Mouse (Mus musculus) cerebellum, adult 2 months (tissue): Measurements from ENCODE around the gene Meis2. TPM values are rescaled to one million over a fixed set of nuclear protein-coding genes. Genes with fewer than 3 reads are reported as not detected.

ENCODE experiments used
- DNase-seq, 2 experiments: peaks; one replicate each; pipeline ENCODE4 v3.0.0; 2021
- H3K27ac ChIP-seq: fragments of 200-500 bp; 2 replicates; pipeline ENCODE4 v1.5.1; 2012; ENCODE audit warnings: low read length, control low read depth, inconsistent platforms; ENCODE audit not compliant: insufficient read depth
- H3K27me3 ChIP-seq: fragments of 200-500 bp; 2 replicates; pipeline ENCODE4 v1.6.1; 2012; ENCODE audit warnings: inconsistent platforms, mild to moderate bottlenecking, low read length, moderate library complexity; ENCODE audit not compliant: control insufficient read depth, insufficient read depth
- H3K4me1 ChIP-seq: fragments of 200-500 bp; 2 replicates; pipeline ENCODE4 v1.6.1; 2011; ENCODE audit warnings: low read length; ENCODE audit not compliant: control insufficient read depth, insufficient read depth
- H3K4me3 ChIP-seq: fragments of 200-500 bp; replicated peaks from 2 replicates; pipeline ENCODE3; 2011; ENCODE audit warnings: mild to moderate bottlenecking, low read depth, low read length, control low read depth; ENCODE audit not compliant: insufficient read depth
- CTCF ChIP-seq: fragments of 200-500 bp; IDR thresholded peaks from 2 replicates; pipeline ENCODE4 v1.5.1; 2011; ENCODE audit warnings: low read depth, mild to moderate bottlenecking, control low read depth, low read length, moderate library complexity, borderline replicate concordance; ENCODE audit not compliant: insufficient read depth
- POLR2A ChIP-seq: fragments of 200-500 bp; IDR thresholded peaks from 2 replicates; pipeline ENCODE4 v1.6.1; 2011; ENCODE audit warnings: low read length, control low read depth, borderline replicate concordance; ENCODE audit not compliant: insufficient read depth
- WGBS: fragments of 180-500 bp; shearing (Covaris S2); methylation state at CpG from one replicate; pipeline ENCODE4 v1.1.7; 2018; 5-methylcytosine and 5-hydroxymethylcytosine counted together
- polyA plus RNA-seq: library from polyadenylated mRNA; depleted of rRNA; stranded (reverse); fragments of >200 nt; gene quantifications from 2 replicates; pipeline ENCODE4 v1.2.3, GENCODE M21; 2012; rRNA removed

The Meis2 gene
- polyA plus RNA-seq: 36.4 and 58.7 TPM in 2 replicates

DNA sequence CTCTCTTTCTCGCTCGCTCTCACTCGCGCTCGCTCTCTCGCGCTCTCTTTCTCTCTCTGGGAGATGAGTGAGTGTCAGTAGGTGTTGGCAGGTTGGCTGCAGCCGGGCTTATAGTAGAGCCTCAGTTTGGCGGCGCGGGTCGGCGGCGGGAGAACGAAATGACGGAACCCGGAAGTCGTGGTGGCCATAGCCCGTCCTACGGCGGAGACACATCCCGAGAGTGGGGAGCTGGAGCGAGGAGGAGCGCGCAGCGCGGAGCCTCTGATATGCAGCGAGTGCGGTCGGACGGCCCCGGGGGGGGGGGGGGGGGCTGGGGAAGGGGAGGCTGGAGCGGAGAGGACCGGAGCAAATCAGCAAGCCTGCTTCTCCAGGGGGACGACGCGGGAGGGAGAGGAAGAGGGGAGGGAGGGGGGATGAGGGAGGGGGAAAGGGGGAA, at the start of gene Meis2:
Gene Meis2, minus strand, starts transcription at position 270 of the 436 bp plus-strand sequence.
- peak within 1 kb of the TSS; percentile 40 for H3K4me3 ChIP-seq
- TF ChIP-seq POLR2A (no peak), CTCF (no peak)
- no peak within 1 kb of the TSS for H3K27ac ChIP-seq
- peak in 1 of 2 experiments; percentile 44 for DNase-seq
- peaks cover 20% of the 10 kb centered on the region; the same call in 1 of the 2 replicates for H3K27me3 ChIP-seq
- WGBS: 2% methylated on average over 26 of the region's 37 CpGs
- H3K4me1 ChIP-seq: 0 out of 2 replicates have a peak, but pooled peaks cover 2% of the 10 kb centered on the region

DNA sequence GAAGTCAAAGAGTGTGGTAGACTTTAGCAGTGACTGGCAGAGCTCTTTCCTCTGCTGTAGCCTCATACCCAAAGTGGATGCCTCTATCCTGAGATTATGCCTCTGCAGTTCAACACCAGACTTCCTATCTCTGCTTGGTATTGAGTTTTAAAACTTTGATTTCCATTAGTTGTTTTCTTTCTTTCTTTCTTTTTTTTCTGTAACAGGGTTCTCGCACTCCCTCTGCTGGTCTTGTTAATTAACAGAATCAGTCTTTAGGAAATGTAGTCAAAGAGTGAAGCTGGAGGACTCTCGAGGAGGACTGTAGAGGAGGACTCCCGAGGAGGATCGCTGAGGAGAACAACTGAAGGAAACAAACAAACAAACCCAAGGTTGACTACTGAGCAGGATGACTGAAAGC, 40.6 kb upstream of the Meis2 start:
- TF ChIP-seq CTCF (no peak), POLR2A (no peak)
- no peaks in the 10 kb centered on the region for H3K27me3 ChIP-seq
- no peak overlapping the region for H3K27ac ChIP-seq
- no peak overlapping the region for H3K4me3 ChIP-seq
- WGBS: 66% methylated on average over 4 of the region's 4 CpGs
- no peaks in the 10 kb centered on the region for H3K4me1 ChIP-seq
- DNase-seq: no peak

DNA sequence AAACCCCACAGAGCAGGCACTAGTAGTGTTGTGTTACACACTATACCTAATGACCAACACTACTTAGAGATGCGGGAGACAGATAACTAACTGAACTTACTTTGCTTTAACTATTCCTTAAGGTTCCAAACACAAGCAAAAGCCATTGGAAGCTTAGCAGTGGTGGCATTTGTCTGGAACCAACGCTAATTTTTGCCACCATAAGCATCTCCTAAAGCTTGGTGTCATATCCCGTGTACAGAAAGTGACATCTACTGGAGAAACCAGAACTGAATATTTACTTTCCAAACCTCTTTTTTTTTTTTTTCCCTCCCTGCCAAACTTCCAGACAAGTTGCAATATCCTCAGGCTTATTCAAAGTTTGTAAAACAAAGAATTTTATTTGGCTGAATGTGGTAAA, 39.5 kb upstream of the Meis2 start:
- Histone ChIP-seq H3K27me3 (no peaks in the 10 kb centered on the region), H3K27ac (no peak overlapping the region), H3K4me3 (no peak overlapping the region), H3K4me1 (no peaks in the 10 kb centered on the region)
- DNase-seq: no peak
- TF ChIP-seq POLR2A: no peak
- TF ChIP-seq CTCF: no peak
- WGBS: 49% methylated on average over 3 of the region's 3 CpGs

DNA sequence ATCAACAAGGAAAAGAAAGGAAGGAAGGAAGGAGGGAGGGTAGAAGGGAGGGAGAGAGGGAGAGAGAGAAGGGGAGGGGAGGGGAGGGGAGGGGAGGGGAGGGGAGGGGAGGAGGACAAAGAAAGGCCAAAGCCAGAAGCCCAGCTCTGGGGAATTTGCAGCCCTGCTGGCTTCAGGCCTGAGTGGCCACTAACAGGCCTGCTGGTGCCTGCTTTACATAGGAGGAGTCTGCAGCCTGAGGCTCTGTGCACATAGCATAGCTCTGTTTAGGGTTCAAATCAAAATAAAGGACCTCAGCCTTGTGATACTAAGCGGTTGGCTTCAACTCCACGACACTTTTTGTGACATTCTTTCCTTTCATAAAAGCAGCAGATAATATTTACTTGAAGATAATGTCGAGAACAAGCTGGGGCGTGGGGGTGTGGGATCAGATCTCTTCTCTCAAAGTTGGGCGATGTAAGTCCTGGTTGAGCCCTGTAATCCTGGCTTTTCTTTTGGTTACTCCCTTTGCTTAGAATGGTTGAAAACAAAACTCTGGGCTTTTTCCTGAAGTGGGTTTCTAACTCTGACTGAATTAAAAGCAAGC, 37.9 kb upstream of the Meis2 start:
- DNase-seq: no peak
- WGBS: 61% methylated on average over 5 of the region's 5 CpGs
- Histone ChIP-seq H3K27me3 (no peaks in the 10 kb centered on the region), H3K4me1 (no peaks in the 10 kb centered on the region), H3K27ac (no peak overlapping the region), H3K4me3 (no peak overlapping the region)
- no peak for TF ChIP-seq POLR2A
- no peak for TF ChIP-seq CTCF

DNA sequence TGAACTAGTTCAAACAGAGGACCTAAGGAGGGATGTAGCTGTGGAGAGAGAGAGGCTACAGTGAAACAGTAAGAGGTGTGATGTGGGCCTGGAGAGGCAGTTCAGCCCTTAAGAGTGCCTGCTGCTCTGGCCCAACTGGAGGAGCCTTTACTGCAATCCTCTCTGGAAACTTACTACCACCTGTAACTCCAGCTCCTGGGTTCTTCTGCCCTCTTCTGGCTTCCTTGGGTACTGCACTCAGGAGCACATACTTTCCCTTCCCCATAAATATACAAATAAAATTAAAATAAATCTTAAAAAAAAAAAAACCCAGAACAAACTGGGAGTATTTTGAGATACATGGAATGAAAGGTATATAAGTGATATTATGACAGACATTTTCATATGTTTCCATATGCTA, 35.6 kb upstream of the Meis2 start:
- TF ChIP-seq POLR2A (no peak), CTCF (peak; percentile 23; the same call in 1 of the 2 replicates)
- DNase-seq: no peak

DNA sequence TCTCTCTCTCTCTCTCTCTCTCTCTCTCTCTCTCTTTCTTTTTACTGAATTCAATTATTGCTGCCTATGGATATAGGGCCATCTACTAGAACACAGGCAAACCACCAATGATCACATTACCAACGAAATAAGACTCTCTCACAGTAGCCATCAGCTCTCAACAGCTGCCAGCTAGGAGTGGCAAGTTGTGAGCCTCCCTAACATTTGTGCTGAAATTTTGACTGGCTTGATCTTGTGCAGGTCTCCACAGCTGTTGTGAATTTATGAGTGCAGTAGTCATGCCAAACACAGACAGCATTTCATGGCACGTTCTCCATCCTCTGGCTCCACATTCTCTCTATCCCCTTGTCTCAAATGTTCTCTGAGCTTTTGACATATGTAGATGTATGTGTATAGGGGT, 15.3 kb upstream of the Meis2 start:
- no peak for DNase-seq
- TF ChIP-seq POLR2A: no peak
- TF ChIP-seq CTCF: no peak
- no peak overlapping the region for H3K4me3 ChIP-seq
- H3K27me3 ChIP-seq: peaks cover 2% of the 10 kb centered on the region; the same call in 1 of the 2 replicates
- H3K4me1 ChIP-seq: no peaks in the 10 kb centered on the region
- H3K27ac ChIP-seq: no peak overlapping the region
- 54% methylated on average over 2 of the region's 2 CpGs for WGBS

More for the DNA sequence above, 35.6 kb upstream of the Meis2 start:
- no peaks in the 10 kb centered on the region for H3K4me1 ChIP-seq
- H3K27ac ChIP-seq: no peak overlapping the region
- no peak overlapping the region for H3K4me3 ChIP-seq
- no peaks in the 10 kb centered on the region for H3K27me3 ChIP-seq

DNA sequence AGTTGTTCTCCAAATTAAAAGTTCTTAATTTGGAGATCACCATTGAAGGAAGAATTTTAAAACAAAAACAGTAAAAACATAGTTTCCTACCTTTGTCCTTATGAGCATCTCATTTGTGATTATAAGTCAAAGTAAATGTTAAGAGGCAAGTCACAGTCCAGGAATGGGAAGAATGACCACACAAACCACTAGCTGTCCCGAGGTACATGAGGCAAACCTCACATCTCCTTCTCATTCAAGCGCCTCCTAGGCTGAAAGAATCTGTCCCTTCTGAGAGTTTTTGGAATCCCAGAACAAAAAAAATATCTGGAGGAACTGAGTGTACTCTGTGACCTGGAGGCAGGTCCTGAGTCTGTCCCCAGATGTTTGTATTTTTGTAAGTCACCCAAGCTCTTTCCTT, 13.2 kb upstream of the Meis2 start:
- TF ChIP-seq POLR2A (no peak), CTCF (no peak)
- Histone ChIP-seq H3K4me3 (no peak overlapping the region), H3K27ac (no peak overlapping the region), H3K4me1 (no peaks in the 10 kb centered on the region), H3K27me3 (peaks cover 3% of the 10 kb centered on the region; the same call in 1 of the 2 replicates)
- no peak for DNase-seq
- 82% methylated on average over 2 of the region's 2 CpGs for WGBS

DNA sequence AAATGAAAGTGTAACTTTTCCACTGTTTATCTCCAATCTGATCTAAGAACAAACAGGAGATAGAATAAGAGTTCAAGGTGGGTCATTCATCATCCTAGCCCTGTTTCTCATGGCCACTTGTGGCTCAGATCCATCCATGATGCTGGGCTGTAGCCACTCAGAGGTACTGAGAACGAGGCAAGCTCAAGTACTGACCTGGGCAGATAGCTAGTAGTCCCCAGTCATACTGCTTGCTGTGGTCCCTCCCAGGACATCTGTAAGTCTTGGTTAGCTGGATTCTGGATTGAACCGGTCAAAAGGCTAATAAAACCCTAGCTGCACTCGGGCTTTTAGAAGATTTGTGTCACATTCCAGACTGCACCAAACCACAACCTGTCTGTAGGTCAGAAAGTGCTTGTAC, 12.1 kb upstream of the Meis2 start:
- WGBS: 81% methylated on average over 3 of the region's 3 CpGs
- DNase-seq: no peak
- H3K4me1 ChIP-seq: no peaks in the 10 kb centered on the region
- peaks cover 7% of the 10 kb centered on the region; the same call in 1 of the 2 replicates for H3K27me3 ChIP-seq
- no peak for TF ChIP-seq POLR2A
- TF ChIP-seq CTCF: no peak
- no peak overlapping the region for H3K4me3 ChIP-seq
- no peak overlapping the region for H3K27ac ChIP-seq
